Mouse (Mus musculus) spleen, adult 2 months (tissue): Measurements from ENCODE around the gene Map4k1. TPM values are rescaled to one million over a fixed set of nuclear protein-coding genes. Genes with fewer than 3 reads are reported as not detected.
"Not testable (repeated sequence)": the region's sequence is repeated elsewhere in the genome, so short reads cannot be mapped to it uniquely, and the experiment has no call there.

Experiments
- DNase-seq, 2 experiments: peaks; one replicate each; pipeline versions ENCODE4 v3.0.0 to v3.0.0-alpha.2; 2012 to 2021; ENCODE audit warnings: low spot score in 2 of 2, low read depth in 1 of 2
- H3K27ac ChIP-seq: fragments of 200-500 bp; 2 replicates; pipeline ENCODE4 v1.5.1; 2012; ENCODE audit warnings: low read length, inconsistent platforms; ENCODE audit not compliant: insufficient read depth
- H3K27me3 ChIP-seq: fragments of 200-500 bp; 2 replicates; pipeline ENCODE4 v1.6.1; 2012; ENCODE audit warnings: mild to moderate bottlenecking, moderate library complexity, low read length, inconsistent platforms; ENCODE audit not compliant: control insufficient read depth, insufficient read depth
- H3K36me3 ChIP-seq: fragments of 200-500 bp; 2 replicates; pipeline ENCODE4 v1.6.1; 2012; ENCODE audit warnings: mild to moderate bottlenecking, low read length, inconsistent platforms; ENCODE audit not compliant: control insufficient read depth, insufficient read depth
- H3K4me1 ChIP-seq: fragments of 200-500 bp; 2 replicates; pipeline ENCODE4 v1.6.1; 2011; ENCODE audit warnings: inconsistent platforms; ENCODE audit not compliant: control insufficient read depth, insufficient read depth, insufficient read length
- H3K4me3 ChIP-seq: fragments of 200-500 bp; 2 replicates; pipeline ENCODE4 v1.5.1; 2011; ENCODE audit warnings: mild to moderate bottlenecking, inconsistent platforms; ENCODE audit not compliant: insufficient read depth, insufficient read length; ENCODE audit errors: extremely low read depth
- CTCF ChIP-seq: fragments of 200-500 bp; IDR thresholded peaks from 2 replicates; pipeline ENCODE4 v1.5.1; 2011; ENCODE audit warnings: mild to moderate bottlenecking, inconsistent platforms; ENCODE audit not compliant: insufficient read depth, insufficient read length, insufficient replicate concordance; ENCODE audit errors: extremely low read depth
- POLR2A ChIP-seq: fragments of 200-500 bp; IDR thresholded peaks from 2 replicates; pipeline ENCODE4 v1.6.1; 2011; ENCODE audit warnings: low read depth, low read length, inconsistent platforms
- WGBS: fragments of 180-500 bp; shearing (Covaris S2); methylation state at CpG from one replicate; pipeline ENCODE4 v1.1.7; 2018; 5-methylcytosine and 5-hydroxymethylcytosine counted together
- polyA plus RNA-seq: library from polyadenylated mRNA; depleted of rRNA; stranded (reverse); fragments of >200 nt; gene quantifications from 2 replicates; pipeline ENCODE4 v1.2.3, GENCODE M21; 2012

Map4k1 gene
- polyA plus RNA-seq, 1 experiment, result 174 TPM

- H3K36me3 ChIP-seq, result peaks cover 5% of the 10 kb centered on the region; the same call in 1 of the 2 replicates
- no peak overlapping the region for H3K4me3 ChIP-seq
- no peak overlapping the region for H3K27ac ChIP-seq
- DNase-seq, result no peak
- TF ChIP-seq CTCF (no peak), POLR2A (no peak)
- no peaks in the 10 kb centered on the region for H3K4me1 ChIP-seq
- no peaks in the 10 kb centered on the region for H3K27me3 ChIP-seq
- WGBS, result 87% methylated on average over 4 of the region's 4 CpGs
Observed at GRCm38 (mm10) chr7:28966751-28967505, 14.9 kb upstream of the Map4k1 start.

GRCm38 (mm10) chr7:28968120-28968519 is 13.7 kb upstream of the Map4k1 start:
- WGBS, result 90% methylated on average over 8 of the region's 8 CpGs
- not testable (repeated sequence) for H3K27ac ChIP-seq, H3K36me3 ChIP-seq, H3K4me3 ChIP-seq, DNase-seq, H3K27me3 ChIP-seq, H3K4me1 ChIP-seq

GRCm38 (mm10) chr7:28969271-28969670 is 12.6 kb upstream of the Map4k1 start:
- Histone ChIP-seq H3K4me3 (no peak overlapping the region), H3K36me3 (peaks cover 10% of the 10 kb centered on the region), H3K4me1 (no peaks in the 10 kb centered on the region), H3K27ac (no peak overlapping the region), H3K27me3 (no peaks in the 10 kb centered on the region)
- 100% methylated on average over 1 of the region's 1 CpGs for WGBS
- no peak for TF ChIP-seq CTCF
- no peak for TF ChIP-seq POLR2A
- no peak for DNase-seq

- no peak for TF ChIP-seq CTCF
- H3K27me3 ChIP-seq, result no peaks in the 10 kb centered on the region
- 85% methylated on average over 12 of the region's 12 CpGs for WGBS
- peaks cover 12% of the 10 kb centered on the region for H3K36me3 ChIP-seq
- H3K4me1 ChIP-seq, result no peaks in the 10 kb centered on the region
- no peak for DNase-seq
- no peak overlapping the region for H3K4me3 ChIP-seq
- H3K27ac ChIP-seq, result no peak overlapping the region
Observed at GRCm38 (mm10) chr7:28969672-28970394, 12.0 kb upstream of the Map4k1 start.

- Histone ChIP-seq H3K36me3 (peaks cover 12% of the 10 kb centered on the region), H3K27me3 (no peaks in the 10 kb centered on the region), H3K4me1 (no peaks in the 10 kb centered on the region), H3K4me3 (no peak overlapping the region), H3K27ac (no peak overlapping the region)
- TF ChIP-seq POLR2A (no peak), CTCF (no peak)
- no peak for DNase-seq
- whole genome bisulfite sequencing, result 75% methylated on average over 7 of the region's 7 CpGs
Observed at GRCm38 (mm10) chr7:28971029-28971428, 10.8 kb upstream of the Map4k1 start.

GRCm38 (mm10) chr7:28971770-28972269 is 10.0 kb upstream of the Map4k1 start:
- 78% methylated on average over 6 of the region's 6 CpGs for WGBS
- TF ChIP-seq POLR2A (no peak), CTCF (no peak)
- DNase-seq, result no peak
- H3K4me3 ChIP-seq, result no peak overlapping the region
- H3K36me3 ChIP-seq, result peaks cover 16% of the 10 kb centered on the region
- H3K27me3 ChIP-seq, result no peaks in the 10 kb centered on the region
- no peak overlapping the region for H3K27ac ChIP-seq
- H3K4me1 ChIP-seq, result no peaks in the 10 kb centered on the region

GRCm38 (mm10) chr7:28972542-28972985 is 9.3 kb upstream of the Map4k1 start:
- 75% methylated on average over 8 of the region's 8 CpGs for WGBS
- Histone ChIP-seq H3K27ac (no peak overlapping the region), H3K4me1 (no peaks in the 10 kb centered on the region), H3K27me3 (no peaks in the 10 kb centered on the region), H3K4me3 (no peak overlapping the region), H3K36me3 (peaks cover 18% of the 10 kb centered on the region)
- DNase-seq, result peak; percentile 54 to 77
- TF ChIP-seq POLR2A (no peak), CTCF (peak; percentile 77; the same call in 1 of the 2 replicates)
